Mouse (Mus musculus): Measurements from ENCODE around the gene Mrpl22. TPM values are rescaled to one million over a fixed set of nuclear protein-coding genes. Genes with fewer than 3 reads are reported as not detected.
A peak's percentile ranks its signal among the peaks of the same experiment; 100 is the strongest.
"Not testable (repeated sequence)": the region's sequence is repeated elsewhere in the genome, so short reads cannot be mapped to it uniquely, and the experiment has no call there.

Mrpl22 gene
- polyA plus RNA-seq, 1 experiment, result 95.3 TPM

GRCm38 (mm10) chr11:58223751-58224150, 52.3 kb downstream of the Mrpl22 start:
- no peak overlapping the region for H3K4me2 ChIP-seq (ENCODE audit: low read depth)
- no peak overlapping the region for H3K4me3 ChIP-seq
- TF ChIP-seq MYOG (IDR thresholded peaks at IDR 0.05; ENCODE audit: control insufficient read depth in 1 of 3, insufficient read depth in 1 of 3, insufficient read length in 2 of 3, low read depth in 2 of 3) (peak in 1 of 3 experiments; percentile 55), SRF (IDR thresholded peaks at IDR 0.05; ENCODE audit: control insufficient read depth, insufficient read length, low read depth) (no peak), POLR2A (IDR thresholded peaks at IDR 0.05; ENCODE audit: insufficient read length, low read depth) (no peak), MYOD1 (IDR thresholded peaks at IDR 0.05; ENCODE audit: control insufficient read depth in 1 of 3, insufficient read length in 2 of 3, low read depth in 2 of 3) (peak; percentile 81 to 93 (median 90))
- H3K36me3 ChIP-seq (ENCODE audit: control insufficient read depth, insufficient read depth), result no peaks in the 10 kb centered on the region
- no peak overlapping the region for H3ac ChIP-seq (ENCODE audit: control insufficient read depth, insufficient read length)
- H3K27me3 ChIP-seq (ENCODE audit: control insufficient read depth, insufficient read depth, insufficient read length), result no peaks in the 10 kb centered on the region
- H3K79me2 ChIP-seq (ENCODE audit: control insufficient read depth, insufficient read depth), result no peaks in the 10 kb centered on the region

- TF ChIP-seq USF1 (IDR thresholded peaks at IDR 0.05; ENCODE audit: low read depth), result no peak
- TF ChIP-seq POLR2A (IDR thresholded peaks at IDR 0.05; ENCODE audit: insufficient read length, low read depth), result no peak
- no peak for TF ChIP-seq TCF12 (IDR thresholded peaks at IDR 0.05; ENCODE audit: insufficient read depth, poor library complexity, severe bottlenecking)
- TF ChIP-seq MYOG (IDR thresholded peaks at IDR 0.05; ENCODE audit: control insufficient read depth in 1 of 3, insufficient read depth in 1 of 3, insufficient read length in 2 of 3, low read depth in 2 of 3), result no peak
- Histone ChIP-seq H3K79me2 (ENCODE audit: control insufficient read depth, insufficient read depth) (no peaks in the 10 kb centered on the region), H3K4me3 (no peak overlapping the region), H3K27me3 (ENCODE audit: control insufficient read depth, insufficient read depth, insufficient read length) (no peaks in the 10 kb centered on the region), H3K36me3 (ENCODE audit: control insufficient read depth, insufficient read depth) (no peaks in the 10 kb centered on the region), H3ac (ENCODE audit: control insufficient read depth, insufficient read length) (no peak overlapping the region), H3K4me2 (ENCODE audit: low read depth) (no peak overlapping the region)
Observed at GRCm38 (mm10) chr11:58224313-58224712, 52.9 kb downstream of the Mrpl22 start.

- H3K79me2 ChIP-seq (ENCODE audit: control insufficient read depth, insufficient read depth); H3ac ChIP-seq (ENCODE audit: control insufficient read depth, insufficient read length); H3K36me3 ChIP-seq (ENCODE audit: control insufficient read depth, insufficient read depth); H3K4me2 ChIP-seq (ENCODE audit: low read depth); H3K4me3 ChIP-seq; H3K27me3 ChIP-seq (ENCODE audit: control insufficient read depth, insufficient read depth, insufficient read length): not testable (repeated sequence)
Observed at GRCm38 (mm10) chr11:58224872-58225271, 53.4 kb downstream of the Mrpl22 start.

GRCm38 (mm10) chr11:58225655-58226054, 54.2 kb downstream of the Mrpl22 start:
- Histone ChIP-seq H3K4me2 (ENCODE audit: low read depth) (peak overlapping the region; percentile 8), H3ac (ENCODE audit: control insufficient read depth, insufficient read length) (no peak overlapping the region)
- TF ChIP-seq POLR2AphosphoS2 (IDR thresholded peaks at IDR 0.05; ENCODE audit: insufficient read length, low read depth) (no peak), E2F4 (IDR thresholded peaks at IDR 0.05; ENCODE audit: insufficient read depth) (no peak), USF1 (IDR thresholded peaks at IDR 0.05; ENCODE audit: low read depth) (no peak), CEBPB (IDR thresholded peaks at IDR 0.05; ENCODE audit: insufficient read depth, poor library complexity, severe bottlenecking) (no peak), MYOD1 (IDR thresholded peaks at IDR 0.05; ENCODE audit: control insufficient read depth in 1 of 3, insufficient read length in 2 of 3, low read depth in 2 of 3) (no peak), REST (IDR thresholded peaks at IDR 0.05; ENCODE audit: insufficient read depth, insufficient read length) (no peak), MYOG (IDR thresholded peaks at IDR 0.05; ENCODE audit: control insufficient read depth in 1 of 3, insufficient read depth in 1 of 3, insufficient read length in 2 of 3, low read depth in 2 of 3) (no peak)

DNA sequence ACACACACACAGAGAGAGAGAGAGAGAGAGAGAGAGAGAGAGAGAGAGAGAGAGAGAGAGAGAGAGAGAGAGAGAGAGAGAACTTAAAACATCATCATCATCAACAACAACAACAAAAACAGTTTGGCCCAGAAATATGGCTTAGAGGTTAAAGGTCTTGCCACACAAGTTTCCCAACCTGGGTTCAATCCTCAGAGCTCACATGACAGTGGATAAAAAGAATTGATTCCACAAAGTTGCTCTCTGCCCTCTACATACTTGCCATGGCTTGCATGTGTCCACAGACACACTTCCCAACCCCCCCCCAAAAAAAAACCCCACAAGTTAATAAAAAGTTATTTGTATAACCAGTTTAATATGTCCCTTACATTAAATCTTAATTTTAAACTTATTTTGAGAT, 55.0 kb downstream of the Mrpl22 start:
- H3K36me3 ChIP-seq (ENCODE audit: control insufficient read depth, insufficient read depth), result no peaks in the 10 kb centered on the region
- no peaks in the 10 kb centered on the region for H3K79me2 ChIP-seq (ENCODE audit: control insufficient read depth, insufficient read depth)
- no peak for TF ChIP-seq MYOD1 (IDR thresholded peaks at IDR 0.05; ENCODE audit: control insufficient read depth in 1 of 3, insufficient read length in 2 of 3, low read depth in 2 of 3)
- no peak for TF ChIP-seq MAX (IDR thresholded peaks at IDR 0.05; ENCODE audit: low read depth)
- no peak for TF ChIP-seq CEBPB (IDR thresholded peaks at IDR 0.05; ENCODE audit: insufficient read depth, poor library complexity, severe bottlenecking)
- TF ChIP-seq MYOG (IDR thresholded peaks at IDR 0.05; ENCODE audit: control insufficient read depth in 1 of 3, insufficient read depth in 1 of 3, insufficient read length in 2 of 3, low read depth in 2 of 3), result no peak
- TF ChIP-seq E2F4 (IDR thresholded peaks at IDR 0.05; ENCODE audit: insufficient read depth), result no peak
- no peak for TF ChIP-seq POLR2AphosphoS2 (IDR thresholded peaks at IDR 0.05; ENCODE audit: insufficient read length, low read depth)
- TF ChIP-seq SRF (IDR thresholded peaks at IDR 0.05; ENCODE audit: control insufficient read depth, insufficient read length, low read depth), result no peak
- no peak for TF ChIP-seq USF1 (IDR thresholded peaks at IDR 0.05; ENCODE audit: low read depth)
- TF ChIP-seq TCF3 (IDR thresholded peaks at IDR 0.05; ENCODE audit: insufficient read length, low read depth), result no peak
- no peak for TF ChIP-seq POLR2A (IDR thresholded peaks at IDR 0.05; ENCODE audit: insufficient read length, low read depth)
- TF ChIP-seq TCF12 (IDR thresholded peaks at IDR 0.05; ENCODE audit: insufficient read depth, poor library complexity, severe bottlenecking), result no peak
- no peak for TF ChIP-seq REST (IDR thresholded peaks at IDR 0.05; ENCODE audit: insufficient read depth, insufficient read length)
- H3K4me3 ChIP-seq, result no peak overlapping the region
- H3K27me3 ChIP-seq (ENCODE audit: control insufficient read depth, insufficient read depth, insufficient read length), result peaks cover 9% of the 10 kb centered on the region
- no peak overlapping the region for H3ac ChIP-seq (ENCODE audit: control insufficient read depth, insufficient read length)
- no peak overlapping the region for H3K4me2 ChIP-seq (ENCODE audit: low read depth)

More at GRCm38 (mm10) chr11:58225655-58226054, 54.2 kb downstream of the Mrpl22 start:
- Histone ChIP-seq H3K36me3 (ENCODE audit: control insufficient read depth, insufficient read depth) (no peaks in the 10 kb centered on the region), H3K4me3 (no peak overlapping the region), H3K27me3 (ENCODE audit: control insufficient read depth, insufficient read depth, insufficient read length) (peaks cover 2% of the 10 kb centered on the region), H3K79me2 (ENCODE audit: control insufficient read depth, insufficient read depth) (no peaks in the 10 kb centered on the region)

- H3ac ChIP-seq (ENCODE audit: control insufficient read depth, insufficient read length); H3K36me3 ChIP-seq (ENCODE audit: control insufficient read depth, insufficient read depth); H3K79me2 ChIP-seq (ENCODE audit: control insufficient read depth, insufficient read depth); H3K4me2 ChIP-seq (ENCODE audit: low read depth); H3K4me3 ChIP-seq: not testable (repeated sequence)
- peaks cover 18% of the 10 kb centered on the region for H3K27me3 ChIP-seq (ENCODE audit: control insufficient read depth, insufficient read depth, insufficient read length)
Observed at GRCm38 (mm10) chr11:58228021-58228420, 56.6 kb downstream of the Mrpl22 start.

Other genes with a start within 250 kb of the Mrpl22 start
- gene Larp1, start 162.6 kb upstream of the Mrpl22 start, polyA plus RNA-seq (2012; fragmentation: generic; extraction: Trizol), result 67.6 TPM
- gene Gm12248, start 78.5 kb upstream of the Mrpl22 start, polyA plus RNA-seq (2012; fragmentation: generic; extraction: Trizol), result 0.19 TPM
- gene Cnot8, start 67.5 kb upstream of the Mrpl22 start, polyA plus RNA-seq (2012; fragmentation: generic; extraction: Trizol), result 51.2 TPM
- gene Gemin5, start 3.1 kb upstream of the Mrpl22 start, polyA plus RNA-seq (2012; fragmentation: generic; extraction: Trizol), result 18.7 TPM
- 3.7 TPM for gene Igtp, start 27.9 kb downstream of the Mrpl22 start, polyA plus RNA-seq (2012; fragmentation: generic; extraction: Trizol)
- 0.77 TPM for gene Irgm2, start 28.0 kb downstream of the Mrpl22 start, polyA plus RNA-seq (2012; fragmentation: generic; extraction: Trizol)
- gene 4930438A08Rik, start 103.1 kb downstream of the Mrpl22 start, polyA plus RNA-seq (2012; fragmentation: generic; extraction: Trizol), result 0.67 TPM
- 6.0 TPM for gene Zfp692, start 135.4 kb downstream of the Mrpl22 start, polyA plus RNA-seq (2012; fragmentation: generic; extraction: Trizol)
- gene Zfp672, start 158.7 kb downstream of the Mrpl22 start, polyA plus RNA-seq (2012; fragmentation: generic; extraction: Trizol), result 15.7 TPM
- 38.1 TPM for gene Sh3bp5l, start 159.1 kb downstream of the Mrpl22 start, polyA plus RNA-seq (2012; fragmentation: generic; extraction: Trizol)
- not detected for gene Lypd8, start 207.4 kb downstream of the Mrpl22 start, polyA plus RNA-seq (2012; fragmentation: generic; extraction: Trizol)
- gene 1810065E05Rik, start 249.4 kb downstream of the Mrpl22 start, polyA plus RNA-seq (2012; fragmentation: generic; extraction: Trizol), result not detected

All from myocyte (in vitro differentiated cells).